Mouse (Mus musculus): Measurements from ENCODE around the gene Ctnnbip1.

DNA sequence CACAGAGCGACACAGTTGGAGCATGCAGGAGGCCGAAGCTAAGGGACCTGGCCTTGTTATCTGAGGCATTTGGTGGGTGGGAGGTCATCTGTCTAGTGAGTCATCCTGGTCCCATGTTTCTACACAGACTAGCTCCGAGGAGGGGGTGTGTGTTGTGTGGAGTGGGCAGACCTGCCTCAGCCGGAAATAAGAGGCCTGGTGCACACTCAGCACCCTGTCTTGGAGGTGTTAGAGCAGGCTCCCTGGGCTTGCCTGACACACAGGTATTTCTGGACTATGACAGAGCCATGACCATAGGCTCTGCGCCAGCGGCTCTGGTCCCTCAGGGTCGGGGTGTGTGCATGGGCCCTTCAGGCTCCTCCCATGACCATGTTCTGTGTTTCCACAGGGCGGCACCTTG lies 21.4 kb downstream of the Ctnnbip1 start:
- TF ChIP-seq CTCF (IDR thresholded peaks at IDR 0.05; ENCODE audit: insufficient read depth, low read length) (no peak), POLR2A (IDR thresholded peaks at IDR 0.05; ENCODE audit: borderline replicate concordance, extremely low read depth, low read depth, low read length) (no peak)

All from lung, adult 2 months (tissue).